Mouse (Mus musculus) stomach, postnatal 0 days (tissue): ENCODE measurements around the gene Sgsm2.

ENCODE experiments used
- CTCF ChIP-seq: IDR thresholded peaks from 2 replicates; pipeline ENCODE4 v1.5.1; 2016; ENCODE audit warnings: antibody characterized with exemption, low read depth, mild to moderate bottlenecking, moderate library complexity
- EP300 ChIP-seq: optimal IDR thresholded peaks from 2 replicates; pipeline ENCODE3; 2016; ENCODE audit warnings: antibody characterized with exemption

DNA sequence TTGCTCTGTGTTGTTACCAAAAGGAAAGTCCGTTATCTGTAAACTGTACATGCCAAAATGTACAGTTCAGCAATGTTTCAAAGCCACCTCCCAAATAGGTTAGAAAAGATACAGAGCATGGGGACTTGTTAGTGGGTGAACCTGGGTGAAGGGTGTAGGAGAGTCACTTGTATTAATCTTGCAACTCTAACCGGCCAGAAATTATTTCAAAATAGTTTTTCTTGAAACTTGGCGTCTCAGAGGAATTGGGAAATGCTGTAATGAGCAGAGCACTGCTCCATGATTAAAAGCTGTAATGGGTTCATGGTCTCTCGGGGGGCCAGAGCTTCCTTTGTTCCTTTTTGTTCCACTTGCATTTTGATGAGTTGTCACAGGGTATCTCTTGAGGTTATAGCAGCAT is 96.2 kb downstream of the Sgsm2 start:
- TF ChIP-seq CTCF (no peak), EP300 (no peak)
